Mouse (Mus musculus): ENCODE data around the gene Fam160a1.

GRCm38 (mm10) chr3:85820839-85821548, 3.9 kb upstream of the Fam160a1 start:
- no peak for TF ChIP-seq CTCF (IDR thresholded peaks at IDR 0.05; ENCODE audit: control insufficient read depth, insufficient read depth, insufficient replicate concordance, low read depth, low read length)
- TF ChIP-seq POLR2A (IDR thresholded peaks at IDR 0.05; ENCODE audit: control insufficient read depth, low read depth, low read length), result no peak
